Mouse (Mus musculus) heart, postnatal 0 days (tissue): Measurements from ENCODE around the gene Insig1.

Source experiments
- CTCF ChIP-seq: IDR thresholded peaks from 2 replicates; pipeline ENCODE4 v1.5.1; 2016; ENCODE audit warnings: antibody characterized with exemption, control low read depth, low read depth
- EP300 ChIP-seq: IDR thresholded peaks from 2 replicates; pipeline ENCODE4 v1.6.1; 2016; ENCODE audit warnings: antibody characterized with exemption, low read depth

DNA sequence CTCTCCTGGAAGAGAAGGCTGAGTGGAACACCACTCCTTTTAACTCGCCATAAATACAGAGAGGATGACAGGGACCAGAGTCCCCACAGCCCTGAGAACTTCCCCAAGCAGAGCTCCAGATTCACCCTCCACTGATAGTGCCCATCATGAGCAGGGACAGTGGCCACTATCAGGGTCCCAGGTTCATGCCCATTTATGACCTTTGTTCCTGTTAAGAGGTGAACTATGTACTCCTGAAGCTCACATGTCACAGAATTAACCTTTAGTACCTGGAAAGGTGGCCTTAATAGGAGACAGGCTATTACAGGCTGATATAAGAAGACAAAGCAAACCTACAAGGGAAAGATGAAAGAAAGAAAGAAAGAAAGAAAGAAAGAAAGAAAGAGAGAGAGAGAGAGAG, 35.2 kb upstream of the Insig1 start:
- no peak for TF ChIP-seq CTCF
- no peak for TF ChIP-seq EP300
